Mouse (Mus musculus) ovary, postnatal 10 days (tissue): Measurements from ENCODE around the gene R3hdml.
"Not testable (repeated sequence)": the region's sequence is repeated elsewhere in the genome, so short reads cannot be mapped to it uniquely, and the experiment has no call there.

Experiments
- DNase-seq: peaks from one replicate; pipeline ENCODE4 v3.0.0; 2022; ENCODE audit warnings: low spot score

The R3hdml gene

GRCm38 (mm10) chr2:163492018-163492417, at the start of gene R3hdml:
Gene R3hdml, plus strand, starts transcription at chr2:163492318.
- DNase-seq = no peak

- DNase-seq = no peak
Measured at GRCm38 (mm10) chr2:163443543-163443942, 48.6 kb upstream of the R3hdml start.

DNA sequence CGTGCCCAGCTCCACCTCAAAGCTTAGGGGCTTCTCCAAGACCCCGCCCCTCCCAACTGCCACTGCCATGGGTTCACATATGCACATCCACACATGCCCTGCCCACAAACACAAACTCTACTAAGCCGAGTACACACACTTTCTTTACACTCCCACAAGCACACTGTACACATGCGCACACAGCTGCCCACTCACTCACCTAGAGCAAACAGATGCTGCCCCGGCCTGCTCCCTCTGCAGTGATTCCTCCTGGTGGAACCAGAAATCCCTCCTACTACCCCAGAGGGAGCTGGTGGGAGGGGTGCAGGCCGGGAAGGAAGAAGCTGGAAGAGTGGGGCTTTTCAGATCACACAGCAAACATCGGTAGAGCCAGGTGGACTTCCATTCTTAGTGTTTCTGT, 48.1 kb upstream of the R3hdml start:
- DNase-seq = no peak

GRCm38 (mm10) chr2:163447375-163447774, 44.7 kb upstream of the R3hdml start:
- DNase-seq = no peak

DNA sequence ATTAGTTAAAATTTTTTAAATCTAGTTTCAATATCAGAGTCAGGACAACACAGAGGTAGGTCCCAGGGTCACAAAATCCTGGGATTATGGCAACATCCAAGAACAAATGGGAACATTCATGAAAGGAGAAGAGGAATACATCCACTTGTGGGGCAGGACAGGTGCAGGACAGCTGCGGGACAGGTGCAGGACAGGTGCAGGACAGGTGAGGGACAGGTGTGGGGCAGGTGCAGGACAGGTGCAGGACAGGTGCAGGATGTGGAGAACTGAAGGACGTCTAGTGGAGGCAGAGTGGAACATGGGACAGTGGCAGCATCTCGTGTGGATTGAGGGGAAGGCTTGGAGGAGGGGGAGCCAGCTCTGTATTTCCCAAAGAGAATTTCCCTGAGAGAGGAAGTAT, 42.8 kb upstream of the R3hdml start:
- DNase-seq = no peak

- no peak for DNase-seq
Measured at GRCm38 (mm10) chr2:163450668-163451295, 41.3 kb upstream of the R3hdml start.

- no peak for DNase-seq
Measured at GRCm38 (mm10) chr2:163452738-163453137, 39.4 kb upstream of the R3hdml start.

GRCm38 (mm10) chr2:163453378-163453777, 38.7 kb upstream of the R3hdml start:
- DNase-seq = no peak

DNA sequence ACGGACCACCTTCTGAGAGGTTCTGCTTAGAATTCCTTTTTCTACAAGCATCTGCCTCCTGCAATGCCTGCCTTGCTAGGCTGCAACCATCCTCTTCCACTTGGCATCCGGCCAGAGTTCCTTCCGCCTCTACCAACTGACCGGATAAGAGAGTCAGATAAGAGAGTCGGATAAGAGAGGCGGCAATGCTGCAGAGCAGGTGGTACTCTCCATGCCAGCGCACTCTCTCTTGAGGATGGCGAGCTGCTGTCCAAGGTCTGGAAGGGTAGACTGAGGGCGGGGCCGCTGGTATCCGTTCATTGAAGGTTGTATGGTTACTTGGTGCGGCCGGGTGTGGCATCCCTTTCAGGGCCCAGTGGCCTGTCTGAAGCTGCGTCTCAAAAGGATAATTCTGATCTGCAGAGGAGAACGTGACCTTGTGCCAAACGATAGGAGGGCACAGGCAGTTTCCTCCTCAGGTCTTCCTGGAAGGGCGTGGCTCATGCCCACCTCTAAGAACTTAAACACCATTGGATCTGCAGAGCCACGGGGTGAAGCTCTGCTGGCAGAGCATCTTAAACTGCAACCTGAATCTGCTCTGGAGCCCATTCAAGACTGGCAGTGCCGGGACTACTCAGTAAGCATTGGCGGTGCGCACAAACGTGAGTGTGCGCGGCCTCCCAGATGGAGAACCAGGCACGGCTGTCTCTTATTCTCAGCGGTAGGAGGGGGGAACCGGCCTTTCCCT, 33.4 kb upstream of the R3hdml start:
- no peak for DNase-seq

GRCm38 (mm10) chr2:163459380-163459779, 32.7 kb upstream of the R3hdml start:
- no peak for DNase-seq

- DNase-seq = no peak
Measured at GRCm38 (mm10) chr2:163460622-163461021, 31.5 kb upstream of the R3hdml start.

- not testable (repeated sequence) for DNase-seq
Measured at GRCm38 (mm10) chr2:163461307-163461706, 30.8 kb upstream of the R3hdml start.

DNA sequence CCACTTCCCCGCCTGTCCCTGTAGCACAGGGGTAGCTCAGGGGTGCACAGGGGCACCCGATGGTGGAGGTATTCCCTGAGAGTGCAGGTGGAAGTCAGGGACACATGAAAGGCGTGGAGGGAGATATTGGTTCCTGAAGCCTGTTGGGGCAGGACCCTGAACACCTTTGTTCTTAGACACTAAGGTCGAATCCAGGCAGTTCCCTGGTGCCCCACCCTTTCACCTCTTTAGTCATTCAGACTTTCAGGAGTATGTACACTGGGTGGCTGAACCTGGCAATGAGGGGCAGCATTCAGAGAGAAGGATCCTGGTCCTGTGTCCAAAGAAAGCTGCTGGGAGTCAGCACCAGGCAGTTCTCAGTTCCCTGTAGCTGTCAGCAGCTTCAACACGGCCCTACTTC, 29.7 kb upstream of the R3hdml start:
- DNase-seq = no peak

- no peak for DNase-seq
Measured at GRCm38 (mm10) chr2:163462801-163463200, 29.3 kb upstream of the R3hdml start.

GRCm38 (mm10) chr2:163463251-163463769, 28.8 kb upstream of the R3hdml start:
- DNase-seq = no peak

GRCm38 (mm10) chr2:163463998-163464397, 28.1 kb upstream of the R3hdml start:
- DNase-seq = no peak

GRCm38 (mm10) chr2:163464562-163464961, 27.6 kb upstream of the R3hdml start:
- DNase-seq = no peak

DNA sequence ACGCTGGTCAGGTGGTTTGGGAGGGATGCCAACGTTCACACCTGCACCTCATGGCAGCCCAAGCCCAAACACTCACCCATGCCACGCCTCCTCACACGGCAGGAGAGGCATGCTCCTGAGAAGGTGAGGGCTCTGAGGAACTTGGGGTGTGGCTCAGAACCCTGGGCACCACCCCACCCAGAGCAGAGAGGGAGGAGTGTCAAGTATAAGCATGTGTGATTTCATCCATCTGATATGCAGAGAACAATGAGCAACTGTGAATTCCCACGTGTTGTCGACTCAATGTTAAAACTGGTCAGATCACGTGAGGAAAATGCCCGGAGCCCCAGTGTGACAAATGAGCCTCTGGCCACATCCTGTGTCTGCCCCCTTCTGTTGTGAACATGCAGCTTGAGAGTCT, 25.3 kb upstream of the R3hdml start:
- DNase-seq = no peak

- no peak for DNase-seq
Measured at GRCm38 (mm10) chr2:163467585-163467984, 24.5 kb upstream of the R3hdml start.

DNA sequence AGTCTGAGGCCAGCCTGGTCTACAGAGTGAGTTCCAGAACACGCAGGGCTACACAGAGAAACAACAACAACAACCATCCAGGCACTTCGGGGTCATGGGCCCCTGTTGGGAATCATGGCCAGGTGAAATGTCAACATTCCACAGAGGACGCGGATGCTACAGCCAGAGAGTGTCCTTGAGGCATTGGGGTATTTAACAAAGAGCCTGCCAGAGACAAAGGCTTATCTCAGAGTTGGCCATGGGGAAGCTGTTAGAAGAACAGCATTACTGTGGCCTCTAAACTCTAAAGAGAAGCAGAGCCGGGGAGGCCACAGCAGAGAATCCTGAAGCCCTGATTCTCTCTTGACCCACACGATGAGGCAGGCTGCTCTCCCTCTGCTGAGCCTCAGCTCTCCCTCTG, 23.3 kb upstream of the R3hdml start:
- no peak for DNase-seq

GRCm38 (mm10) chr2:163469711-163470110, 22.4 kb upstream of the R3hdml start:
- no peak for DNase-seq

GRCm38 (mm10) chr2:163471136-163471535, 21.0 kb upstream of the R3hdml start:
- no peak for DNase-seq

DNA sequence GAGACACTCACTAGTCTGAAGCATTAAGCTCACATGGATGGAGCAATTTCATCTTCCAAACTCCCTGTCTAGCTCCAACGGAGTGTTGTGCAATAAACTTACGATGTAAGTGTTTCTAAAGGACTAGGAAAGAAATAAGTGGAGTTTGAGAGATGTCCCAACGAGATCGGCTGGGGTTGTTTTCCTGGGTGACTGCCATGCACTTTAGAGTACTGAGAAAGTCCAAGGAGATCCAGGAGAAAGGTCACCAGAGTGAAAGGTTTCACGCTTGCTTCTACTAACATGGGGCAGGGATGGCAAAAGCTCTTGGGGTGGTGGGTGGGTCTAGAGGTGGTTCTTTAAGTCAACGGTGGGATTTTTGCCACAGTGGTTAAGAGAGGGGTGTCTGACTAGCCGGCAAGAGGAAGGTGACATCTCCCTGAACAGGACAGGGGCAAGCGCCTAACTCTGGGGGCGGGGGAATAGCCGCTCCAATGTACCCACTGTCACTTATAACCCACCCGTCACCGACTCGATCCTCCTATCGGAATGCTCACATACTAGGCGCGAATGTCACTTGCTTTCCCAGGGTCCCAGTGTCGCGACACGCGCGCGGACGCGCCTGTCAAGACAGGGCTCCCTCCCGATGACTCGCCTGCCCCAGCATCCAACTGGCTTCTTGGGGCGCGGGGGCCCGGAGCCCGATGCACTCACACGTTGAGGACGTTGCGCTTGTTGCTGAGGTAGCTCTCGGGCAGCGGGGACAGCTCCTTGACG, 20.2 kb upstream of the R3hdml start:
- DNase-seq = no peak
